Mouse (Mus musculus) cortical plate, adult 2 months (tissue): ENCODE measurements around the gene Osbp. TPM values are rescaled to one million over a fixed set of nuclear protein-coding genes. Genes with fewer than 3 reads are reported as not detected.
"Not testable (repeated sequence)": the region's sequence is repeated elsewhere in the genome, so short reads cannot be mapped to it uniquely, and the experiment has no call there.

Source experiments
- H3K27ac ChIP-seq: fragments of 200-500 bp; 2 replicates; pipeline ENCODE4 v1.5.1; 2012; ENCODE audit warnings: low read length, control low read depth, inconsistent platforms; ENCODE audit not compliant: insufficient read depth
- H3K4me1 ChIP-seq: fragments of 200-500 bp; 2 replicates; pipeline ENCODE4 v1.6.1; 2011; ENCODE audit warnings: low read length; ENCODE audit not compliant: control insufficient read depth, insufficient read depth
- H3K4me3 ChIP-seq: fragments of 200-500 bp; 2 replicates; pipeline ENCODE4 v1.5.1; 2011; ENCODE audit warnings: mild to moderate bottlenecking, low read length, control low read depth; ENCODE audit not compliant: insufficient read depth
- CTCF ChIP-seq: fragments of 200-500 bp; IDR thresholded peaks from 2 replicates; pipeline ENCODE4 v1.5.1; 2011; ENCODE audit warnings: mild to moderate bottlenecking, control low read depth, low read length; ENCODE audit not compliant: insufficient read depth; ENCODE audit errors: extremely low read depth
- POLR2A ChIP-seq: fragments of 200-500 bp; IDR thresholded peaks from 2 replicates; pipeline ENCODE4 v1.6.1; 2011; ENCODE audit warnings: mild to moderate bottlenecking, low read length, control low read depth; ENCODE audit not compliant: insufficient read depth; ENCODE audit errors: extremely low read depth
- polyA plus RNA-seq: library from polyadenylated mRNA; depleted of rRNA; stranded (reverse); fragments of >200 nt; gene quantifications from 2 replicates; pipeline ENCODE4 v1.2.3, GENCODE M21; 2012; rRNA removed

Gene Osbp
- polyA plus RNA-seq = 36.0 and 37.1 TPM in 2 replicates

DNA sequence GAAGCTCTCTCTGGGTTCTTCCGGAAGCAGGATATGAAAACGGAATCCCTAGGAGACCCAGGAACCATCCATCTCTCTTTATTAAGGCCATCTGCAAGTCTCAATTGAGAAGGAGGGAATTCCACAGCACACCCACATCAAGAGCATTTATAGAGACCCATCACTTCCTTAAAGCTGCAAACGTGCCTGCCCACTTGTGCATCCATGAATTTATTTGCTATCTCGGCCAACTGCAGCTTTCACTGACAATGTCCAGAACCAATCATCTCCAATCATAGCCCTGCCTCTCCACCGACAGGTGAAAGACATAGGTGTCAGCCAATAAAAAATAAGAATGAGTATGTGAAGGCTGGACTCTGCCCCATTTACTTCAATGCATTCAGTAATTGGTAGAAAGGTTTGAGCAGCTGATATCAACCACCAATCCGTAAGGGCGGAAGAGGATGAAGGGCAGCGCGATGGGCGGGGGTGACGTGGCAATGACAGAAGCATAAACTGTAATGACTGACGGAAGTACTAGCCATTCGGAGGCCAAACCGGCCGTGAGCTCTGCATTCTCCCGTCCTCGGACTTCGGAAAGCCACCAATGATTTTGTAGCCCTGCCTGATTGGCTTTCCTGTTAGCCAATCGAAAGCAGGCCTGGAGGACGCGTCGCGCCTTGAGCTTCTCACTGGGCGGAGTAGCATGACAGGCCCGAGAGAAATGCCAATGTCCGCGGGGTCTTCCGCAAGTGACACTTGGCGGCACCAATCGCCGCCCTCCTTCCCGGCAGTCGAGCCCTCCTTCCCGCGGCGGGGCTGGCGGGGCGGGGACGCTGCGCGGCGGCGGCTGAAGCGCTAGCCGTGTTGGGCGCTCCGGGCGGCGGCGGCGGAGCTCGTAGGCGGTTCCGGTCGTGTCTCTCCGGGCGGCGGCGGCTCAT lies at the start of gene Osbp:
Gene Osbp, plus strand, starts transcription at position 919 of the 920 bp plus-strand sequence.
- Histone ChIP-seq H3K27ac (peak within 1 kb of the TSS; percentile 44), H3K4me1 (peaks cover 3% of the 10 kb centered on the region; the same call in 1 of the 2 replicates), H3K4me3 (peak within 1 kb of the TSS; percentile 99)
- TF ChIP-seq POLR2A (peak; percentile 83), CTCF (no peak)

DNA sequence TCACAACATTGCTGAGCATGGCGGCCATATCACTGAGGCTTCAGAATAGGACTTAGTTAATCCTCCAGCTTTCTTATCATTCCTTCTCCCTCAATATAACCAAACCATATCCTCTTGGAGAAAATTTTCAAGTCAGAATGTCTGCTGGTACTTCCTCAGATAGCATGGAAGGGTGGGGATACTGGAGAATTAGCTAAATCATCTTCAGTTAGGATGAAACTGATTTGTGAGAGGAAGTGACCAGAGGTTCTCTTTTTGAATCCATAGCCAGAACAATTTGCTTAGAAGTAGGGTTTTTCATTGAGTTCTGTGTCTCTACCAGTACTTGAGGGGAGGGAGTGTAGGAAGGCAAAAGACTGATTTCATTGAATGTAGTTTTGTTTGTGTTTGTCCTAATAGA lies 43.7 kb upstream of the Osbp start:
- Histone ChIP-seq H3K4me3 (no peak overlapping the region), H3K4me1 (no peaks in the 10 kb centered on the region), H3K27ac (no peak overlapping the region)
- TF ChIP-seq CTCF = no peak
- no peak for TF ChIP-seq POLR2A

DNA sequence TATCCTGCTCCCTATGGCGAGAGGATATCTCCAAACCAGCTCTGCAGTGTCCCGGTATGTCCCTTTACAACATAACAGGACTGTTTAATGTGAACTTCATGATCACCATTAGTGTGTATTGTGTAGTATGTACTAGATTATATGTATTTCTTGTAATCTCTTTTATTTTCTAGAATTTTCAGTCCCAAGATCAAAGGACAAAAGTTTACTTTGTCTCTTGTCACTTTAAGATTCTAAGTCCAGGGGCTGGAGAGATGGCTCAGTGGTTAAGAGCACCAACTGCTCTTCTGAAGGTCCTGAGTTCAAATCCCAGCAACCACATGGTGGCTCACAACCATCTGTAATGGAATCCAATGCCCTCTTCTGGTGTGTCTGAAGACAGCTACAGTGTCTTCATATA lies 43.2 kb upstream of the Osbp start:
- not testable (repeated sequence) for H3K4me1 ChIP-seq, H3K27ac ChIP-seq, H3K4me3 ChIP-seq

DNA sequence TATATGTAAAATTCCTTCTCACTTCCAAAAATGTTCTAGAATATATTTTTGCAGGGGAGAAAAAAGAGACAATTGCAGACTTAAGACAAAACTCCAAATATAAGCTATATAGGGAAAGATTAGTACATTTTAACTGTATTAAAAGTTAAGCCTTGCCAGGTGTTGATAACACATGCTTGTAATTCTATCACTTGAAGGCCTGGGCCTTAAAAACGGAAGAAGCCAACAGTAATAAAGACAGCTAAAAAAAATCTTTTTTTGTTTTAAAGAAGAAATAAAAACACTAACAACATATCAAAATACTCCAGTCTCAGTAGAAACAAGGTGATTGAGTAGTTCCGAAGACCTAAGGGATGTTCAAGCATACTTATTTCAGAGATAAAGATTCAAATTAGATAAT lies 39.4 kb upstream of the Osbp start:
- no peak for TF ChIP-seq CTCF
- no peak for TF ChIP-seq POLR2A
- Histone ChIP-seq H3K27ac (no peak overlapping the region), H3K4me3 (no peak overlapping the region), H3K4me1 (no peaks in the 10 kb centered on the region)

DNA sequence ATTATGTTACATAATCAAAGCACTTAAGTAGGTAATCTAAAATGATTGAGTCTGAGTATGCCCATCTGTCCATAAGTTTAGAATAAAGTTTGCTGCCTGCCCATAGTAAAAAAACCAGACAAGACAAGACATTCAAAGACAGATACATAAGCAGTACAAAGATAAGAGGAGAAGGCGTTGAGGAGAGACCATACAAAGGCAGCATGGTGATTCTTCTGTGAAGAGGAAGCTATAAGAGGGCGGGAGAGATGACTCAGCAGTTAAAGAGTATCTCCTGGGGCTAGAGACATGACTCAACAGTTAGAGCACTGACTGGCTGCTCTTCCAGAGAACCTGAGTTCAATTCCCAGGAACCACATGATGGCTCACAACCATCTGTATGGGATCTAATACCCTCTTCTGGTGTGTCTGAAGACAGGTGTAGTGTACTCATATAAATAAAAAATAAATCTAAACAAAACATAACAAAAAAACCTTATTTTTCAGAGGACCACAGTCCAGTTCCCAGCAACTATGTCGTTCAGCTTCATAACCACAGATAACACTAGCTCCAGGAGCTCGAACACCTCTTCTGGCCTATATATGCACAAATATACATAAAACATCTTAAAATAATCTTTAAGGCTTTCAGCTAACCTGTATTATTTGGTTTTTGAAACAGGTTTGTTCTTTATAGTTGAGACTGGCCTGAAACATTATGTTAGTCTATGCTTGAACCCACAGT lies 37.6 kb upstream of the Osbp start:
- Histone ChIP-seq H3K4me3 (no peak overlapping the region), H3K4me1 (no peaks in the 10 kb centered on the region), H3K27ac (no peak overlapping the region)
- TF ChIP-seq CTCF (no peak), POLR2A (no peak)

DNA sequence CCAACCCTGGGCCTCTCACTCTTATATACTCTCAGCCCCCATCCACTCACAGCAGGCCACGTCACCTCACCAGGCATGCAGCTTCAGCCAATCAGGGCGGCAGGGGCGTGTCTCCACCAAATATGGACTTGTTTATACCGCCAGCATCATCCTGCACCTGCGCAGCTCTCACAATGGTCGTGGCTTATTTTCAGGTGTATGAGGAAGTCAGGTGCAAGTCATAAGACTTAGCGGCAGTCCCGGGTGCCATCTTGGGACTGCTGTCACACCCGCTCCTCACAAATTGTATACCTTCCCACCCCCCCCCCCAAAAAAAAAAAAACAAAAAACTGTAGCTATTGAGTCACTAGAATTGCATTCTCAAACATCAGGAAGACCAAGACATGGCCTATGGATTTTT lies 19.3 kb upstream of the Osbp start:
- not testable (repeated sequence) for H3K4me1 ChIP-seq, H3K27ac ChIP-seq, H3K4me3 ChIP-seq

DNA sequence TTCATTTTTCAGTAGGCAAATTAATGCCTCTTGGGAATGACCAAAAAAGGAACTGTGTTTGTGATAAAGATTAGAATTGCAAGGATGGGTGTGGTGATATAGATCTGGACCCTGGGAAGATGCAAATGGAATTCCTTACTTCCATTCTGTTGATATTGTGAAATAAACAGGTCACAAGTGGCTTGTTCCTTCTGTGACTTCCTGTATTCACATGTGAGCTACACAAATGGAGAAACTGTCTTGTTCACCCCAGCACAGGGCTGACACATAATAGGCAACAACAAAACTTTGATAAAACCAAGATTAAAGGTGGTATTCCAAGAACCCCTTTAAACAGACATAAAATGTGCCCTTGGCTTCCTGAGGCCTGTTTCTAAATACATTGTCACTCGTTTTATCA lies 15.9 kb upstream of the Osbp start:
- H3K4me3 ChIP-seq = no peak overlapping the region
- no peak for TF ChIP-seq CTCF
- no peak overlapping the region for H3K27ac ChIP-seq
- H3K4me1 ChIP-seq = no peaks in the 10 kb centered on the region

DNA sequence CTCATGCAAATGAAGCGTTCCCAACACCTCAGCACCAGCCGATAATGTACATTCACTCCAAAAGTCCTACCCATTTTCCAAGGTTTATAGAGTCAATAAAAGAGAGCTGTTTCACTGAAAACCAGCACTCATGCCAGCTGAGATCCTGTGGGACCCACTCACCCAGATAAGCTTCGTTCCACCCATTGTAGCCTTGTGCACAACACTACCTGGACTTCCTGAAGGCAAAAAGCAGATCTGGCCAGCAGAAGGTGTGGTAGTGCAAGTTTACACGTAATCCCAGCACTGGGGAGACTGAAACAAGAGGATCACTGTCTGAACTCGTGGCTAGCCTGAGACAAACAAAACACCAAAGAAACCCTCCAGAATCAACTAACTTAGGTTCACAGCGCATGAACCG lies 15.0 kb upstream of the Osbp start:
- Histone ChIP-seq H3K4me1 (no peaks in the 10 kb centered on the region), H3K4me3 (no peak overlapping the region), H3K27ac (no peak overlapping the region)
- TF ChIP-seq POLR2A = no peak
- no peak for TF ChIP-seq CTCF

DNA sequence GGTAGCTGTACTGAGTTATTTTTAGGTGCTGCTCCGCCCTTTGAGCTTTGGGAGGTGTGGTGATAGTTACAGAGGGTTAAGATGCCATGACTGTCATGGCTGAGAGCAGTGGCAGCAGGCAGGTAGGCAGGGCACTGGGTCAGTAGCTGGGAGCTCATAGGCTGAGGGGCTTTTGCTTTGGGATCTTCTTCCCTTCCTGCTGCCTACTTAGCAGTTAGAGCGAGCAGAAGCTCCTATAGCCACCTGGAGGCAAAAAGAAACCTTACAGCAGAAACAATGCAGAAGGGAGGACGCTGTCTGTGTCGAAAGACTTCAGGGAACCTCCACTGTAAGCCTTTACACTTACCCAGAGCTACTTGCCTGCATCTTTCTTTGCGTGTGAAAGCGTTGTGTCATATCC lies 11.5 kb upstream of the Osbp start:
- H3K27ac ChIP-seq = no peak overlapping the region
- TF ChIP-seq POLR2A (no peak), CTCF (no peak)
- H3K4me3 ChIP-seq = no peak overlapping the region

DNA sequence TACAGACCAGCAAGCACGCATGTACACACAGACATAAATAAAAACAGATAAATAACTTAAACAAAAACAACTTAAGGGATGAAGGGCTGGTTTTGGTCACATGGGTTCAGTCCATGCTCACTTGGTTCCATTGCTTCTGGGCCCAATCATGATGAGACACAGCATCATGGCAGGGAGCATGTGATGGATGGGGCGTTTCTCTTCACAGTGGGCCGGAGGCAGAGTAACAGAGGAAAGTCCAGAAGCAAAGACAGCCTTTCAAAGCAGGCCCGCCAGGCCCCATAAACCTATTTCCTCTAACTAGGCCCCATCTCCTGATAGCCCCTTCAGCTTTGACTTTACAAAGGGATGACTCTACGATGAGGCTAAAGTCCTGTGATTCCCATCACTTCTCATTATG lies 9.1 kb upstream of the Osbp start:
- Histone ChIP-seq H3K4me3 (no peak overlapping the region), H3K27ac (no peak overlapping the region), H3K4me1 (no peaks in the 10 kb centered on the region)
- TF ChIP-seq CTCF = no peak
- TF ChIP-seq POLR2A = no peak

More for the DNA sequence above, 11.5 kb upstream of the Osbp start:
- no peaks in the 10 kb centered on the region for H3K4me1 ChIP-seq
